Mouse (Mus musculus) cortical plate, adult 2 months (tissue): ENCODE data around the gene Olfr1438-ps1.

Experiments
- CTCF ChIP-seq: fragments of 200-500 bp; IDR thresholded peaks from 2 replicates; pipeline ENCODE4 v1.5.1; 2011; ENCODE audit warnings: mild to moderate bottlenecking, control low read depth, low read length; ENCODE audit not compliant: insufficient read depth; ENCODE audit errors: extremely low read depth
- POLR2A ChIP-seq: fragments of 200-500 bp; IDR thresholded peaks from 2 replicates; pipeline ENCODE4 v1.6.1; 2011; ENCODE audit warnings: mild to moderate bottlenecking, low read length, control low read depth; ENCODE audit not compliant: insufficient read depth; ENCODE audit errors: extremely low read depth

DNA sequence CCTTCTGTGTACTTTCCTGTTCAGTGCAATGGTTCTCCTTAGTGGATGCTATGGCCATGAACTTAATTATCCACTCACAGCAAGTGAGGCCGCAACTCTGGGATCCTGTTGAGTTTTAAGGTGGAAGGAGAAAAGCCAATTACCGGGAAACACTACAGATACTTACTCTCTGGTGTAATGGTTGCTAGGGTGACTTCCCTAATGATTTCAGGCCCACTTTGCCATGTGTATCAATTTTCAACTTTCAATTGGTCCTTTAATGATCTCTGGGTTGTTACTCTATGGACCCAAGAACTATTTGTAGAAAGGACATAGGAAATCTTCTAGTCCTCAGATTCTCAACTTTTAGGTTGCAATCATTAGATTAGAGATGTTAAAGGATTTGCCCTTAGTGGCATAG lies 10.7 kb downstream of the Olfr1438-ps1 start, which contains the start of gene Olfr1437:
- TF ChIP-seq POLR2A (no peak), CTCF (no peak)
